In genomic region chr10:97626543-97626942, GRCm38 (mm10) we compare ENCODE assay signal across 23 mouse cellular contexts. TPM values are rescaled to one million over a fixed set of nuclear protein-coding genes. Genes with fewer than 3 reads are reported as not detected.
"Had no signal": no experiment of that assay in that cellular context is flagged by ENCODE, and none has a peak within 500 bp of the region (broad histone marks: within the 10 kb centered on the region; RNA-seq: fewer than 3 reads in every experiment).

No protein-coding gene starts in this region.

- H3K27ac ChIP-seq: liver, embryonic 12.5 days; macrophage; midbrain, embryonic 13.5 days; neural tube, embryonic 15.5 days had no signal

- H3K27me3 ChIP-seq: limb, embryonic 12.5 days; liver, embryonic 12.5 days; megakaryocyte, embryonic 14.5 days; midbrain, embryonic 13.5 days; neural tube, embryonic 15.5 days had no signal

- H3K4me2 ChIP-seq: limb, embryonic 12.5 days; liver, embryonic 12.5 days; lung, embryonic 14.5 days; midbrain, embryonic 13.5 days; neural tube, embryonic 15.5 days had no signal

- H3K4me3 ChIP-seq: limb, embryonic 12.5 days; liver, embryonic 12.5 days; megakaryocyte, embryonic 14.5 days; midbrain, embryonic 13.5 days; myocyte; neural tube, embryonic 15.5 days had no signal

- H3K4me1 ChIP-seq: limb, embryonic 12.5 days; liver, embryonic 12.5 days; megakaryocyte, embryonic 14.5 days; midbrain, embryonic 13.5 days; neural tube, embryonic 15.5 days had no signal

- ATAC-seq: liver, embryonic 12.5 days; midbrain, embryonic 13.5 days had no signal

- DNase-seq: kidney, adult 11 months; kidney, postnatal 14 days; lung, embryonic 14.5 days; lung, postnatal 14 days; right cerebral cortex, adult 18-20 months; right cerebral cortex, postnatal 25 days; spleen, adult 18-20 months; thymus, adult 18-20 months; thymus, postnatal 14 days had no signal

- H3K36me3 ChIP-seq: limb, embryonic 12.5 days; liver, embryonic 12.5 days; midbrain, embryonic 13.5 days; neural tube, embryonic 15.5 days had no signal

- H3K9ac ChIP-seq: limb, embryonic 12.5 days; liver, embryonic 12.5 days; lung, embryonic 14.5 days; midbrain, embryonic 13.5 days; neural tube, embryonic 15.5 days had no signal

- H3K9me3 ChIP-seq: limb, embryonic 12.5 days; liver, embryonic 12.5 days; megakaryocyte, embryonic 14.5 days; midbrain, embryonic 13.5 days; neural tube, embryonic 15.5 days had no signal

RNA-seq across cellular contexts. Expression of gene Epyc, which starts 17.3 kb away (rescaled TPM):
- total RNA-seq: layer of hippocampus, postnatal 25 days had no signal
- polyA plus RNA-seq: kidney, embryonic 14.5 days; liver, embryonic 16.5 days; macrophage; myocyte had no signal

RNA-seq across cellular contexts. Expression of gene Kera, which starts 19.9 kb away (rescaled TPM):
- total RNA-seq: left cerebral cortex, adult 8-10 months; left cerebral cortex, postnatal 25 days; midbrain, postnatal 0 days had no signal
- polyA plus RNA-seq: large intestine, adult 2 months; liver, embryonic 12.5 days; macrophage; midbrain, embryonic 13.5 days; midbrain, postnatal 0 days; myocyte had no signal
